29 mouse cellular contexts compared by ENCODE assay signal in the genomic region with DNA sequence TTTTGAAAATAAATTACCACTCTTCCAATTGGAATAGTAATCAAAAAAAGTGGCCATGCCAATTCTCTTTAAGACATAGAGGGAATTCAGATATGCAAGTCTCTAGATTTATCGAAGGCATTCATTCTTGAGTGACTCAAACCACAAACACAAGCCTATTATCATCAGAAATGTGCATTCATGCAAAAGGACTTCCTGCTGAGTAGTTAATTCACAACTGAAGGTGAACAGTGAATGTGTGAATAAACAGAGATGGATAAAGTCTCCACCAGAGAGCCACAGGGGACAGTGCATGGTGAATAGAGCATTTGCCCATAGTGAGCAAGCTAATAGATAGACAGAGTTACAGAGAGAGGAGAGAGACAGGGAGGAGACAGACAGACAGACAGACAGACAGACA.
DNase-seq lines count a peak whose midpoint lies in the region; ATAC-seq and TF ChIP-seq lines count a peak whose summit lies in the region.
"Had no signal": no experiment of that assay in that cellular context is flagged by ENCODE, and none has a peak within 500 bp of the region (broad histone marks: within the 10 kb centered on the region; RNA-seq: fewer than 3 reads in every experiment).

No protein-coding gene starts in this region.

- no peak overlapping the region for H3K4me3 ChIP-seq in forebrain, embryonic 11.5 days (ENCODE audit: low read depth, low read length)
- H3K4me3 ChIP-seq in forebrain, embryonic 16.5 days (replicated peaks; ENCODE audit: low read length) = no peak overlapping the region
- no peak overlapping the region for H3K4me3 ChIP-seq in hindbrain, postnatal 0 days (ENCODE audit: low read length)
- H3K4me3 ChIP-seq in hindbrain, embryonic 14.5 days (replicated peaks; ENCODE audit: low read length) = no peak overlapping the region
- H3K4me3 ChIP-seq: embryonic facial prominence, embryonic 15.5 days; heart, embryonic 10.5 days; heart, embryonic 15.5 days; hindbrain, embryonic 12.5 days; limb, embryonic 13.5 days; lung, embryonic 15.5 days; midbrain, embryonic 12.5 days; neural tube, embryonic 13.5 days had no signal

- no peak for DNase-seq in forebrain, embryonic 11.5 days (ENCODE audit: low spot score)
- peak; percentile 13 for DNase-seq in hindbrain, postnatal 0 days (ENCODE audit: low spot score)
- DNase-seq in hindbrain, embryonic 14.5 days (ENCODE audit: low spot score) = no peak
- DNase-seq in brain, embryonic 14.5 days (ENCODE audit: low read depth) = peak; percentile 82
- DNase-seq in retina, postnatal 1 day = peak; percentile 51
- no peak for DNase-seq in spleen, adult 12 weeks (ENCODE audit: low spot score)
- DNase-seq: adrenal gland, postnatal 10 days; cerebellum, adult 11-12 months; cerebellum, postnatal 25 days; gastrocnemius, postnatal 25 days; heart, adult 11 months; kidney, adult 2 months; kidney, postnatal 4 days; right cerebral cortex, postnatal 25 days; spleen, adult 18-20 months; thymus, adult 2 months; thymus, postnatal 36 days had no signal

- H3K27ac ChIP-seq in forebrain, embryonic 11.5 days (ENCODE audit: low read depth, low read length) = no peak overlapping the region
- no peak overlapping the region for H3K27ac ChIP-seq in forebrain, embryonic 16.5 days (ENCODE audit: low read length)
- H3K27ac ChIP-seq in hindbrain, postnatal 0 days = no peak overlapping the region
- H3K27ac ChIP-seq in hindbrain, embryonic 14.5 days = no peak overlapping the region
- H3K27ac ChIP-seq: embryonic facial prominence, embryonic 15.5 days; heart, embryonic 10.5 days; heart, embryonic 15.5 days; hindbrain, embryonic 12.5 days; limb, embryonic 13.5 days; lung, embryonic 15.5 days; midbrain, embryonic 12.5 days; neural tube, embryonic 13.5 days; stomach, postnatal 0 days had no signal

- no peaks in the 10 kb centered on the region for H3K36me3 ChIP-seq in forebrain, embryonic 11.5 days (ENCODE audit: control insufficient read depth, insufficient read depth, low read length)
- no peaks in the 10 kb centered on the region for H3K36me3 ChIP-seq in forebrain, embryonic 16.5 days (ENCODE audit: control insufficient read depth, insufficient read depth)
- no peaks in the 10 kb centered on the region for H3K36me3 ChIP-seq in hindbrain, postnatal 0 days (ENCODE audit: insufficient read depth, low read length)
- no peaks in the 10 kb centered on the region for H3K36me3 ChIP-seq in hindbrain, embryonic 14.5 days (replicated peaks; ENCODE audit: control insufficient read depth, insufficient read depth)
- H3K36me3 ChIP-seq: embryonic facial prominence, embryonic 15.5 days; heart, embryonic 10.5 days; heart, embryonic 15.5 days; hindbrain, embryonic 12.5 days; limb, embryonic 13.5 days; lung, embryonic 15.5 days; midbrain, embryonic 12.5 days; neural tube, embryonic 13.5 days had no signal

- no peaks in the 10 kb centered on the region for H3K27me3 ChIP-seq in forebrain, embryonic 11.5 days (ENCODE audit: control insufficient read depth, insufficient read depth, low read length)
- no peaks in the 10 kb centered on the region for H3K27me3 ChIP-seq in forebrain, embryonic 16.5 days (replicated peaks; ENCODE audit: control insufficient read depth, insufficient read depth, low read length)
- no peaks in the 10 kb centered on the region for H3K27me3 ChIP-seq in hindbrain, postnatal 0 days (ENCODE audit: insufficient read depth, low read length)
- no peaks in the 10 kb centered on the region for H3K27me3 ChIP-seq in hindbrain, embryonic 14.5 days (ENCODE audit: control insufficient read depth, insufficient read depth, low read length)
- H3K27me3 ChIP-seq: embryonic facial prominence, embryonic 15.5 days; heart, embryonic 15.5 days; hindbrain, embryonic 12.5 days; limb, embryonic 13.5 days; lung, embryonic 15.5 days; midbrain, embryonic 12.5 days; neural tube, embryonic 13.5 days had no signal

- H3K9ac ChIP-seq in forebrain, embryonic 11.5 days (ENCODE audit: low read length) = no peak overlapping the region
- H3K9ac ChIP-seq in forebrain, embryonic 16.5 days (replicated peaks; ENCODE audit: low read depth, low read length) = no peak overlapping the region
- H3K9ac ChIP-seq in hindbrain, postnatal 0 days (replicated peaks; ENCODE audit: low read length) = no peak overlapping the region
- no peak overlapping the region for H3K9ac ChIP-seq in hindbrain, embryonic 14.5 days
- H3K9ac ChIP-seq: embryonic facial prominence, embryonic 15.5 days; heart, embryonic 15.5 days; hindbrain, embryonic 12.5 days; limb, embryonic 13.5 days; lung, embryonic 15.5 days; midbrain, embryonic 12.5 days; neural tube, embryonic 13.5 days had no signal

- peak; percentile 89 for ATAC-seq in forebrain, embryonic 11.5 days (replicated peaks; ENCODE audit: low FRiP score)
- no peak for ATAC-seq in forebrain, embryonic 16.5 days
- ATAC-seq in hindbrain, postnatal 0 days = no peak
- no peak for ATAC-seq in hindbrain, embryonic 14.5 days (ENCODE audit: low FRiP score)
- ATAC-seq: CD4-positive, CD25-positive, alpha-beta regulatory T cell, adult 4 months had no signal

- H3K9me3 ChIP-seq in forebrain, embryonic 11.5 days (ENCODE audit: control insufficient read depth, low read length) = no peaks in the 10 kb centered on the region
- H3K9me3 ChIP-seq in forebrain, embryonic 16.5 days (ENCODE audit: control insufficient read depth, low read length) = no peaks in the 10 kb centered on the region
- no peaks in the 10 kb centered on the region for H3K9me3 ChIP-seq in hindbrain, postnatal 0 days (ENCODE audit: low read length)
- H3K9me3 ChIP-seq in hindbrain, embryonic 14.5 days (ENCODE audit: control insufficient read depth, low read length) = no peaks in the 10 kb centered on the region
- H3K9me3 ChIP-seq: embryonic facial prominence, embryonic 15.5 days; heart, embryonic 10.5 days; heart, embryonic 15.5 days; hindbrain, embryonic 12.5 days; limb, embryonic 13.5 days; lung, embryonic 15.5 days; midbrain, embryonic 12.5 days; neural tube, embryonic 13.5 days had no signal

- WGBS in forebrain, embryonic 11.5 days = 3% methylated on average over 1 of the region's 1 CpGs
- 2% methylated on average over 1 of the region's 1 CpGs for WGBS in forebrain, embryonic 16.5 days
- 18% methylated on average over 1 of the region's 1 CpGs for WGBS in hindbrain, postnatal 0 days
- WGBS in hindbrain, embryonic 14.5 days = 14% methylated on average over 1 of the region's 1 CpGs

- TF ChIP-seq CTCF in hindbrain, postnatal 0 days (IDR thresholded peaks at IDR 0.05; ENCODE audit: low read depth) = no peak
- no peak for TF ChIP-seq CTCF in brain, embryonic 14.5 days (IDR thresholded peaks at IDR 0.05; ENCODE audit: borderline replicate concordance, extremely low read depth, insufficient read depth, insufficient read length)

- H3K4me2 ChIP-seq in forebrain, embryonic 11.5 days (ENCODE audit: low read depth, low read length, severe bottlenecking) = no peak overlapping the region
- H3K4me2 ChIP-seq in forebrain, embryonic 16.5 days (ENCODE audit: low read length) = no peak overlapping the region
- H3K4me2 ChIP-seq in hindbrain, postnatal 0 days (ENCODE audit: low read depth, low read length) = no peak overlapping the region
- no peak overlapping the region for H3K4me2 ChIP-seq in hindbrain, embryonic 14.5 days (replicated peaks)
- H3K4me2 ChIP-seq: embryonic facial prominence, embryonic 15.5 days; heart, embryonic 15.5 days; hindbrain, embryonic 12.5 days; limb, embryonic 13.5 days; liver, embryonic 11.5 days; lung, embryonic 15.5 days; midbrain, embryonic 12.5 days; neural tube, embryonic 13.5 days had no signal

- no peaks in the 10 kb centered on the region for H3K4me1 ChIP-seq in forebrain, embryonic 11.5 days (replicated peaks; ENCODE audit: control insufficient read depth, insufficient read depth, low read length)
- H3K4me1 ChIP-seq in forebrain, embryonic 16.5 days (replicated peaks; ENCODE audit: control insufficient read depth, insufficient read depth, low read length) = no peaks in the 10 kb centered on the region
- no peaks in the 10 kb centered on the region for H3K4me1 ChIP-seq in hindbrain, postnatal 0 days (ENCODE audit: insufficient read depth, low read length)
- H3K4me1 ChIP-seq in hindbrain, embryonic 14.5 days (replicated peaks; ENCODE audit: control insufficient read depth, insufficient read depth, low read length) = no peaks in the 10 kb centered on the region
- H3K4me1 ChIP-seq: embryonic facial prominence, embryonic 15.5 days; heart, embryonic 10.5 days; heart, embryonic 15.5 days; hindbrain, embryonic 12.5 days; limb, embryonic 13.5 days; lung, embryonic 15.5 days; midbrain, embryonic 12.5 days; neural tube, embryonic 13.5 days had no signal

- no peak for TF ChIP-seq POLR2A in brain, embryonic 14.5 days (IDR thresholded peaks at IDR 0.05; ENCODE audit: borderline replicate concordance, extremely low read depth, insufficient read depth, insufficient read length, poor library complexity, severe bottlenecking)

Comparison
In these comparisons a context has a peak if more than half of its experiments do, and no peak if none do; other contexts are left out.
1. DNase-seq: peak in hindbrain, postnatal 0 days (single experiment), brain, embryonic 14.5 days (single experiment) and retina, postnatal 1 day (single experiment); none in forebrain, embryonic 11.5 days (single experiment), hindbrain, embryonic 14.5 days (single experiment) and spleen, adult 12 weeks (single experiment).